Mouse (Mus musculus): Measurements from ENCODE around the gene Eml2.

Eml2 gene

DNA sequence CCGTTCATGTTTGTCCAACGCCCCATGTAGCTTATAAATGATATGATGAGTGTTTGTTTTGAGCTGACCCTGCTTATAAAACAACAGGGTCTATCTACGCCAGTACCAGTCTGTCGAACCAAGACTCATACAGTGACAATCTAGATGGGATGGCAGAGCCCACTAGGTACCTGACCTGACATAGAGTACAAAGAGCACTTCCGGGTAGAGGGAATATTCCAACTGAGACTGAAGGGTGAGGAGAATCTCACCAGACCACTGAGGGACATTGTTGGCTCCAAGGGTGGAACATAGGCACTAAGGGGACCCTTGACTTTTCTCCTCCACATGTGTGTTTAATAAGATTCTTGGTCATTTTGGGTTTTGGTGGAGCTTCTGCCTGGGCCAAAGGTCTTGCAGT, 53.2 kb downstream of the Eml2 start:
- DNase-seq (ENCODE audit: low read depth, low spot score): no peak

- no peak for DNase-seq (ENCODE audit: low read depth, low spot score)
Measured at GRCm38 (mm10) chr7:19230041-19230580, 53.9 kb downstream of the Eml2 start.

- no peak for DNase-seq (ENCODE audit: low read depth, low spot score)
Measured at GRCm38 (mm10) chr7:19230899-19231298, 54.7 kb downstream of the Eml2 start.

DNA sequence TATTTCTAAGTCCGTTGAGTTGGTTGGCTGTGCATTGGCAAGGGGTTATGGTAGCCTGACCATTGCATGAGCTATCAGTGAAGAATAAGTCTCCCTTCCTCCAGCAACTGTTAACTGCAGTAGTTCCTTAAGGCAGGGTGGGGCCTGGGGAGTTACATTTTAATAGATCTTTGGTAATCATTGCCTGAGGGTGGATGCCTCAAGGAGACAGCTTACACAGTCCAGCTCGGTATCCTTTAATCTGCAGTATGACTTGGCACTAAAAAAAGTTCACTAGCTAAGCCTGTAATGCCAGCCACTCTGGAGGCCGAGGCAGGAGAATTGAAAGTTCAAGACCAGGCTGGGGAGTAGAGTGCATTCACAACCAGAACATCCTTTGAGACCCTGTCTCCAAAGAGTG, 55.6 kb downstream of the Eml2 start:
- no peak for DNase-seq (ENCODE audit: low read depth, low spot score)

DNA sequence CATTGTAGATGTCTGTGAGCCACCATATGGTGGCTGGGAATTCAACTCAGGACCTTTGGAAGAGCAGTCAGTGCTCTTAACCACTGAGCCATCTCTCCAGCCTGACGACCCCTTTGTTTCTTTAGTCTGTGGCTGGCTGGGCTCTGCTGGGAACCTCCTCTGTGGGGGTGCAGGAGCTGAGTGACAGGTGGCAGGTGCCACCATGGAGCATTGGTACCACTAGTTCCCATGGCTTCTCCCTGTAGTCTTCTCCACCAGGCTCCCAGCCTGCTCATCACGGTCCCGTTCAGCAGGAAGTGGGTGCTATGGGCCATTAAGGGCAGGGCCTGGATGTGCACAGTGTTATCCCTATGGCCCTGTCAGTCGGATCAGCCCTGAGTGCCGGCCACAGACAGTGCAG, 58.4 kb downstream of the Eml2 start:
- DNase-seq (ENCODE audit: low read depth, low spot score): no peak

- no peak for DNase-seq (ENCODE audit: low read depth, low spot score)
Measured at GRCm38 (mm10) chr7:19235092-19235671, 59.0 kb downstream of the Eml2 start.

- DNase-seq (ENCODE audit: low read depth, low spot score): no peak
Measured at GRCm38 (mm10) chr7:19236411-19236810, 60.2 kb downstream of the Eml2 start.

DNA sequence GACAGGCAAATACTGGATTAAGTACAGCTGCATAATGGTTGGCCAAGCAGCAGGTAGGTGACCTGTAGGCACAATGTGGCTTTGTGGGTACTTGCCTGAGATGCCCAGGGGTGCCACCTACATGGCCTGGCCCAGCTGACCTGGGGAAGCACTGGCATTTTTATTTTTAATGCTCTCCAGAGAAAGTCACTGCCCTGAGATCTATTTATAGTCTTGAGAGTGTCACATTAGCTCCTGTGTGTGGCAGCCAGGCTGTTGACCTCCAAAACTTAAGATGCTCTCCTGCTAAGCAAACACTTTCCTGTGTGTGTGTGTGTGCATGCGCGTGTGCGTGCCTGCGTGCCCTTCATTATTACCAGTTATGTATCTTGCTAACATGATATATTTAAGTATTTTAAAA, 62.1 kb downstream of the Eml2 start:
- no peak for DNase-seq (ENCODE audit: low read depth, low spot score)

GRCm38 (mm10) chr7:19239423-19239822, 63.2 kb downstream of the Eml2 start:
- peak; percentile 93 for DNase-seq (ENCODE audit: low read depth, low spot score)

- DNase-seq (ENCODE audit: low read depth, low spot score): no peak
Measured at GRCm38 (mm10) chr7:19239986-19240385, 63.8 kb downstream of the Eml2 start.

DNA sequence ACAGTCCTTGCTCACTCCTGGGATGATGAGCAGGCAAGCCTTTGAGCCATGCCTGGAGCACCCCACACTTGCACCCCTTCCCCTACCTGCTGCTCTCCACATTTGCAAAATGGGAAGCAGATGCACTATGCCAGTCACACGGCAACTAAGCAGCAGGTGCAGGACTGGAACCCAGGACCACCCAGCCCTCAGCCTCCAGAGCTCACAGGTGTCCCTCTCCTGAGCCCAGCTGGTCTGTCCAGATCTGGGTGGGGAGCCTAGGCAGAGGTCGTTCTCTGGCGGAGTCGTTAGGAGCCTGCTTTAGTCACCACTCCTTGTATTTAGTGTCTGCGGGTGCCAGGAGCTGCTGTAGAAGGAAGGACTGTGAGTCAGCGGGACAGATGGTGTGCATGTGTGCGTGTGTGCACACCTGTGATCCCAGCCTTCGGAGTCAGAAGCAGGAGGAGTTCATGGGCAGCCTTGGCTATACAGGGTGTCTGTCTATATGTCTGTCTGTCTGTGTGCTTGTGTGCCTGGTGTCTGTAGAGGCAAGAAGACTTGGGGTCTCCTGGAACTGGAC, 64.8 kb downstream of the Eml2 start:
- DNase-seq (ENCODE audit: low read depth, low spot score): peak; percentile 86

- DNase-seq (ENCODE audit: low read depth, low spot score): no peak
Measured at GRCm38 (mm10) chr7:19242005-19242404, 65.8 kb downstream of the Eml2 start.

GRCm38 (mm10) chr7:19243858-19244257, 67.6 kb downstream of the Eml2 start:
- DNase-seq (ENCODE audit: low read depth, low spot score): peak; percentile 68

DNA sequence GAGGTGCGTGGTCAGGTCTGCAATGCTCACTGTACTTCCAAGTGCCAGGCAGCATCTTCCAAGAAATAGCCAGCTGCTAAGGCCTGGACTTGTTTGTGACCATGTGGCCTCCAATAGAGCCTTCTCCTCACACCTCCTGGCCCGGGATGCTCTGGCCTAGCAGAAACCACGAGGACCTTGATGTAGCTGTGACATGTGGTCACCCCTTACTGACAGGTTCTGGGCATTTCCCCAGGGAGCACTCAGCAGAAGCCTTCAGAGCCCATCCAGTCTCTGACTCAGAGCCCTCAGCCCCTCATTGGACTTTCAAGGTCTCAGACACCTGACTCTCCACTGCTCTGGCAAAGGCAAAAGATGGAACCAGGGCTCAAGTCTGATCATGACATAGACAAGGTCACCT, 68.9 kb downstream of the Eml2 start:
- DNase-seq (ENCODE audit: low read depth, low spot score): no peak

DNA sequence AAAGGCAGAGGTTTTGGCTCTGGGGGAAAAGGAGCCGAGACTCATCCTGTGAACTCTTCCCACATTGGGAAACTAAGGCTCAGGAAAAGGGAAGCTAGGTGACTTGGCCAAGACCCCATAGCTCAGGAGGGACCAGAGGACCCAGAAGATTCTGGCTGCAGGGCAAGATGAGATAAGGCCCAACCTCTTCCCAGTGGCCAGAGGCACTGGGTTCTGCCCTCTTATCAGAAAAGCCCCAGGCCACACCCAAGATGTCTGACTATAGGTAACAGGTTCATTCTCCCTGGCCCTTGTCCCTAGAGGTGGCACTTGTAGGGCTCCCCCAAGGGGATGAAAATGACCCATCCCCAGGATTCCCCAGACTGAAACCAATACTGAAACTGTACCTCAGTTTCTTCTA, 70.6 kb downstream of the Eml2 start:
- no peak for DNase-seq (ENCODE audit: low read depth, low spot score)

DNA sequence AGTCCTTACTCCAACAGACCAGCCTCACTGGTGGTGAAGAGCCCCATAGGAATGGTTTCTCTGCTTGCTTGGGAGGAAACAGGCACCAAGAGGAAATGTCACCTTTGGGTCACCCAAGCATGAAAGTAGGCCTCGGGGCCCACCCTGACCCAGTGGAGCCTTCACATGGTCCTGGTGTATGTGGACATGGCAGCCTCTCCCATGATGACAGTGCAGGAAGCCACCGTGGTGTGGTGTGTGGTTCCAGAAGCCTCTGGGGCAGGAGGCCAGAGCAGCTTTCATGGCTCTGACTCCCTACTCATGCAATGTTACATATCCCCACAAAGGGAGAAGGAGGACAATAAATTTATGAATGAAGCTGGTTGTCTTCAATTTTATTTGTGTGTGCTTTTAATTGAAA, 71.3 kb downstream of the Eml2 start:
- DNase-seq (ENCODE audit: low read depth, low spot score): no peak

- no peak for DNase-seq (ENCODE audit: low read depth, low spot score)
Measured at GRCm38 (mm10) chr7:19252078-19252477, 75.9 kb downstream of the Eml2 start.

DNA sequence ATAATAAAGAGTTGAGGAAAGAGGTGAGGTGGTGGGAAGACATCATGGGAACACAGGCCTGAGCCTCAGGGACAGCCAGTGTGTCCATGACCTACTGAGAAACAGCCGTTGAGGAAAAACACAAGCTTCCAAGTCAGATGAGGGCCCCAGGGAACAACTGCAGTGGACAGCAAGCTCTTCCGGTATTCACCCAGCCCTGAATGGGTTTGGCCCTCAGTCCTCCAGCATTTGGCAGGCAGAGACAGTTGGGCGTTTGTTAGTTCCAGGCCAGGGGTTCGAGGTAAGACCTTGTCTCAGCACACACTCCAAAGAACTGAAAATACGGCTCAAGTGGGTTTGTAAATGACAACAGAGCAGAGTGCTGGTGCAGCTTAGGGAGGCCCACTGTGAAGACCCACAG, 77.2 kb downstream of the Eml2 start:
- DNase-seq (ENCODE audit: low read depth, low spot score): no peak

- no peak for DNase-seq (ENCODE audit: low read depth, low spot score)
Measured at GRCm38 (mm10) chr7:19255395-19255794, 79.2 kb downstream of the Eml2 start.

Measured in brain, adult 2 months (tissue).